Mouse (Mus musculus): ENCODE results near the gene Fdxr.
A peak's percentile ranks its signal among the peaks of the same experiment; 100 is the strongest.

The Fdxr gene

DNA sequence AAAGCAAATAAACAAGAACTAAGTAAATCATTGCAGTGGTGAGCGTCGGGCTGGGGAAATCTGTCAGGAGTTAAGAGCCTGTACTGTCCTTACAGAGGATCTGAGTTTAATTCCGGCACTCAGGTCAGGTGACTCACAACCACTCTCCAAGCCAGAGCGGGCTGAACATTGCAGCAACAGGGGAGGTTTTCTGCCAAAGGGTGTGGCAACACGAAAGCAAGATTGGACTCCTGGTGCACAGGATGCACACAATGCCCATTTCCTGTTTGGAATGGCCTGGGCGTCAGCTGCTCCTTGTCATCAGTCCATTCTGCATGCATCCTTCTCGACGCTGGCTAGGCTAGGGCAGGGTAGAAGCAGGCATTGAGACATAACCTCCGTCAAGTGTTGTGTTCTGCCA is 57.6 kb downstream of the Fdxr start:
- DNase-seq (ENCODE audit: extremely low read depth, insufficient read length, low spot score) = peak; percentile 64
